In the genomic region with DNA sequence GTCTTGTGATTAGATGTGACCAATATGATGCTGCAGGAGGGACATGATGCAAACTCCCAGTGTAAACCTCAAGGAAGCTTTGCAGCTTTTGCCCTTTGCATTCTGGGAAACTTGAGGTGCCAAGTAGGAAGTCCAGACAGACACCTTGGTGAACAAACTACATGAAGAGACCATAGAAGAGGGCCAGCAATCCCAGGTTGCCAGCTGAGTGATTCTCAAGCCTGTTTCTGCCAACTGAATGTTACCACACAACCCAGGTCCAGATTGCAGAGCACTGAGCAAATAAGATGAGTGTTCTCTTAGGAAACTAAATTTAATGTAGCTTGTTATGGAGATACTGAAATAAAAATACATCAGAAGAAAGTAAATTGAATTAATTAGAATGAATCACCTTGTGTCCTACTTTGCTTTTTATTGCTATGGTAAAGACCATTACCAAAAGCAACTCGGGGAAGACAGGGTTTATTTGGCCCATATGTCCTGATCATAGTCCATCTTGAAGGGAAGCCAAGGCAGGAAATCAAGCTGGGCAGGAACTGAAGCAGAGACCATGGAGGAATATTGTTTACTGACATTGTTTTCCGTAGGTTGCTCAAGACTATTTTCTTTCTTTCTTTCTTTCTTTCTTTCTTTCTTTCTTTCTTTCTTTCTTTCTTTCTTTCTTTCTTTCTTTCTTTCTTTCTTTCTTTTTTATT, we compare ENCODE assay signal across 19 mouse cellular contexts. TPM values are rescaled to one million over a fixed set of nuclear protein-coding genes. Genes with fewer than 3 reads are reported as not detected.
DNase-seq lines count a peak whose midpoint lies in the region; TF ChIP-seq lines count a peak whose summit lies in the region.
"Had no signal": no experiment of that assay in that cellular context is flagged by ENCODE, and none has a peak within 500 bp of the region (broad histone marks: within the 10 kb centered on the region; RNA-seq: fewer than 3 reads in every experiment).

No protein-coding gene starts in this region.

- TF ChIP-seq POLR2A in cerebellum, adult 2 months (IDR thresholded peaks at IDR 0.05; ENCODE audit: borderline replicate concordance, insufficient read depth, low read length): no peak

- intact Hi-C loops in left cerebral cortex, postnatal 14 days (cut with DNase I): no loop called here

- DNase-seq in layer of hippocampus, adult 9-11 months: peak; percentile 35
- no peak for DNase-seq in layer of hippocampus, postnatal 36 days
- peak; percentile 89 for DNase-seq in brain, adult 2 months (ENCODE audit: low read depth, low spot score)
- peak; percentile 40 to 72 for DNase-seq in cerebellum, adult 2 months
- peak; percentile 15 to 41 for DNase-seq in left cerebral cortex, postnatal 14 days (ENCODE audit: low spot score in 2 of 2)
- DNase-seq in thymus, postnatal 0 days (ENCODE audit: low spot score): no peak
- DNase-seq in heart, postnatal 4 days: no peak
- DNase-seq: gastrocnemius, postnatal 14 days; kidney, adult 18-20 months; kidney, postnatal 36 days; lung, adult 18-20 months had no signal

- H3K4me3 ChIP-seq in cerebellum, adult 2 months (replicated peaks; ENCODE audit: insufficient read depth, low read depth, low read length): no peak overlapping the region
- H3K4me3 ChIP-seq: embryonic facial prominence, embryonic 15.5 days; forebrain, embryonic 13.5 days; midbrain, embryonic 12.5 days; neural tube, embryonic 15.5 days had no signal

- WGBS in cerebellum, adult 2 months: 8% methylated on average over 2 of the region's 2 CpGs

- no peaks in the 10 kb centered on the region; the same call in 1 of the 2 replicates for H3K4me1 ChIP-seq in cerebellum, adult 2 months (ENCODE audit: control insufficient read depth, insufficient read depth, low read length)
- H3K4me1 ChIP-seq: embryonic facial prominence, embryonic 15.5 days; forebrain, embryonic 13.5 days; midbrain, embryonic 12.5 days; neural tube, embryonic 15.5 days had no signal

- no peak for TF ChIP-seq CTCF in cerebellum, adult 2 months (IDR thresholded peaks at IDR 0.05; ENCODE audit: borderline replicate concordance, insufficient read depth, low read depth, low read length)

- H3K27me3 ChIP-seq in cerebellum, adult 2 months (ENCODE audit: control insufficient read depth, insufficient read depth, low read length): no peaks in the 10 kb centered on the region
- H3K27me3 ChIP-seq: embryonic facial prominence, embryonic 15.5 days; forebrain, embryonic 13.5 days; midbrain, embryonic 12.5 days; neural tube, embryonic 15.5 days had no signal

- H3K27ac ChIP-seq in cerebellum, adult 2 months (ENCODE audit: insufficient read depth, low read length): no peak overlapping the region
- H3K27ac ChIP-seq: embryonic facial prominence, embryonic 15.5 days; forebrain, embryonic 13.5 days; macrophage; midbrain, embryonic 12.5 days; neural tube, embryonic 15.5 days had no signal

RNA-seq across cellular contexts. Expression of a gene that starts 38.2 kb away (rescaled TPM):
- total RNA-seq in layer of hippocampus, postnatal 36 days (2021): under 1 TPM; 0.80 to 0.88 TPM
- polyA plus RNA-seq in cerebellum, adult 2 months (2012; rRNA removed): 0.13 and 0.20 TPM in 2 replicates
- total RNA-seq in left cerebral cortex, postnatal 14 days (2021): 1 to 10 TPM in 1 of 2 experiments, under 1 TPM in 1; 0.68 to 1.0 TPM
- not detected in 2 replicates for polyA plus RNA-seq in thymus, postnatal 0 days (2015; fragmentation: Nextera tagmentation; extraction: Ambion mirVana)
- total RNA-seq in heart, postnatal 4 days (2021): not detected
- total RNA-seq: gastrocnemius, postnatal 14 days; heart, postnatal 25 days had no signal
- polyA plus RNA-seq: forebrain, embryonic 13.5 days; heart, embryonic 11.5 days; limb, embryonic 14.5 days; macrophage; midbrain, embryonic 12.5 days had no signal

Comparison
In these comparisons a context has a peak if more than half of its experiments do, and no peak if none do; other contexts are left out.
1. DNase-seq: peak in layer of hippocampus, adult 9-11 months (single experiment), brain, adult 2 months (single experiment), cerebellum, adult 2 months (2 of 2) and left cerebral cortex, postnatal 14 days (2 of 2); none in layer of hippocampus, postnatal 36 days (0 of 2), thymus, postnatal 0 days (single experiment) and heart, postnatal 4 days (single experiment).